Mouse (Mus musculus) retina, adult 2 months (tissue): ENCODE data around the gene Pde4d.

ENCODE experiments used
- DNase-seq: peaks from one replicate; pipeline ENCODE4 v3.0.0-alpha.2; 2012; ENCODE audit warnings: low read depth, low spot score

Pde4d gene

DNA sequence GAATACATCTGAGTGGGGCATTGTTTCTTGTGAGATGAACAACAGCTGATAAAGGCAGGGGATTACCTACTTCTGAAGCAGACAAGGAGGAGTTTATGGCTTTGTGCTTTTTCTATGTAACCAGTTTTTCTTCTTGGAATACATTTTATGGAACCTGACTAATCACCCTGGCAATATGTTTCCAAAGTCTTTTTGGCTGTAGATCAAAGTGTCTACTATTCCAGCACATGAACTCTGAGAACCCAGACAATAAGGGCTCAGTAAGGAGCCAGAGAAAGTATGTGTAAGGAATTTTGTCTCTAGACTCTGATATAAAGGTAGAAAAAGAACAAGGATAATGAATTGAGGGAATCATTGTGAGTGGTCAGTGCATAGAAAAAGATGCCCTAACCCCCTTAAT is 40.1 kb downstream of the Pde4d start:
- DNase-seq = no peak

DNA sequence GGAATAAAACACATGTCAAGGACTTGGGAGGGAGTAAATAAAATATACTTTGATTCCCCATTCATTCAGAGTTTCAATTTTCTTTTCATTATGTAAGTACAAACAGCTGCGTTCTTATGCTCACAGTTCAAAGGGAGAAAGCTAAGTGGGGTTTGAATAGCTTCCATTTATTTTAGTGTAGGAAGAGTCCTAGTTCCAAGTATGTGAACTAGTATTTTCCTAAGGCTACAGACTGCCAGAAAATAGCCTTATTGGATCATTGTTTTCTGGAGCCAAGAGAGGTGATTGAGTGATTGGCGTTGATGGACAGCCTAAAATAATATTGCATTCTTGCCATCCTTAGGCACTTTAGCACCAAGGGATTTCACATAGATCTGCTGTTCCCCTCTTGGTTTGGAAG is 41.1 kb downstream of the Pde4d start:
- no peak for DNase-seq

DNA sequence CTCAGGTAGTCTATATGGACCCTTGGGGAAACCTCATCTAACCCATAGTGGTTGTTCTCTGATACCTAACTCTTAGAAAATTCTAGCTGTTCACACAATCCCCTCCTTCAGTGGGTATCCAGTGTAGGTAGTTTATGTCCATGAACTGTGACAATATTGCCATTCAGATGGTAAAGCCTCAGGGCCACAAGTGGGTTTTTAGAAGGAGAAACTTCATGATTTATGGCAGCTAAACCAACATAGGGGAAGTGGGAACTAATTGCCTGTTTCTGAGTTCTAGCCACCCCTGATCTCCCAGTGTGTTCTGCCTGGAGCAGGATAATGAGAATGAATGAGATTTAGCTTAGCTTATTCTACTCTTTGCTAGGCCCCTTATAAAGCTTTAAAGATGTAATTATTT is 43.1 kb downstream of the Pde4d start:
- DNase-seq = no peak

DNA sequence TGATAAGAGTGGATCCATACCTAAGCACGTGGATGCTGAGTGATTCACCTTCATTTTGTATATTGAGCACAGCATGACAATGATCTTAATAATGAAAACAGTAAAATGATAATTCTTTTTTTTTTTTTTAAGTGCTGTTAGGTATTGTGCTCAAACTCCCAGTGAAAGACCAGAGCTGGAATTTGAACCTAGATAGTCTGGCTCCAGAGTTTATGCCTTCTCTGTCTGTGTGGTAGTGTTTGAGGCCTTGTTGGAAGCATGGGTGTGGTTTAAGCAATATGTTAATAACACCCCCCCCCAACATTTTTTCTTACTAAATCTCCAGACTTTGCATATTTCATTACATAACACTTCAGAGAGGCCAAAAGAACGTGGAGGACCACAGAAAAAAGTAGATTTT is 44.6 kb downstream of the Pde4d start:
- no peak for DNase-seq

DNA sequence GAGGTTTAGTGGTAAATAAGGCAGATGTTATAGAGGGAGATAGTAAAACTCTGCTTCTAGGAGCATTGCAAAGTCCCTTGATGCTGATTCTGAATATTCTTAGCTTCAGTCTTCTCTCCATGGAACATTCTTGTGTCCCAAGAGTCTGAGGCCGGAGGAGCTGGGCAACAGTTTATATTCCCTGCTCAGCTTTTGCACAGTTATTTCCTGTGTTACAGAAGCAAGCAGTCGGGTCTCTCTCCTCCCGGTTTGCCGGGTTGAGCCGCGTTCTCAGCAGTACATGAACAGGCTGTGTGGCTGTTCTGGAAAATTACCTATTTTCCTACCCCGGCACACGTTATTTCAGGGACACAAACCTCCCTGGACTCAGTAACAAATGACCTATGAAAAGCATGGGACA is 48.0 kb downstream of the Pde4d start:
- DNase-seq = no peak

DNA sequence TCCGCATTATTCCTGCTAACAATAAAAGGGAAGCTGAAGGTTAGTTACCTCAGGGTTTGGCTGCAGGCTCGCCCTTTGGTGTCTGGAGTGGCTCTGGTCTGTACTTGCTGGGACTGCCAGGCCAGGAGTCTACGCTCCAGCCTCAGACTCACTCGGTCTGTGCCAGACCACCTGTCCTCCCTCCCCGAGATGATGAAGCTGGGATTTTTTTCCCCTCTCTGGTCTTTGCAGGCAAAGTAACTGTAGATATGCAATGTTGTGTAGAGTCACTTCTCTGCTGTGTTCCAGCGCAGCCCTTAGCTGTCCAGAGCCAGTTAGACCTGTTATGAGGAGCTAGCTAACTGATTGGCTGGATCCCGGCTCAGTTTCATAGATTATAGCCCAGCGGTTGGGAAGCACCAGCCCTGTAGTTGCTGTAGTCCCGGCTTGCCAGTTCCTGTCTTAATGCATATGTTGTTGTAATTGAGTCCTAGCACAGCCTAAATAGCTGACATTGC is 48.5 kb downstream of the Pde4d start:
- no peak for DNase-seq

DNA sequence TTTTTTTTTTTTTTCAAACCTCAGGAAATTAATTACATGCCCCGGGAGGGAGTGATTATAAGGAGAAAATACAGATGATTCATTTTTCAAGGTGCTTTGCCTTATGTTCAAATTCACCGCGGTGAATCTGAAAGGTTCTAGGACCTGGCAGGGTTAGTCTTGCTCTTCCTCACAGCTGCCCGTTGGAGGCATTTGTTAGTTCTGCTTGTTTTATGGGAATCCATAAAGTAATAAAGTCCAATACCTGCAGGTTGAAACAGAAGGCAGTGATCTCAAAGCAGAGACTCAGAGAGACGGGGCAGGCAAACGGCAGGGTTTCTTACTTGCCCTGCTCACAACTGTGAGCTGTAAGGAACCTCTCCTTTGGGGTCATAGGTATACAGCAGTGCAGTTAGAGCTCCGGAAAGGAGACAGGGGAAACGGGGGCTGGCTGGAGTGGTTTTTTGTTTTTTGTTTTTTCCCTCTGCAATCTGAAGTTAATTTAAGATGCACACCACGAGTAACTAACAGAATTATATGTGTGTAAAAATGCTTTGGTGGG is 49.1 kb downstream of the Pde4d start:
- no peak for DNase-seq

DNA sequence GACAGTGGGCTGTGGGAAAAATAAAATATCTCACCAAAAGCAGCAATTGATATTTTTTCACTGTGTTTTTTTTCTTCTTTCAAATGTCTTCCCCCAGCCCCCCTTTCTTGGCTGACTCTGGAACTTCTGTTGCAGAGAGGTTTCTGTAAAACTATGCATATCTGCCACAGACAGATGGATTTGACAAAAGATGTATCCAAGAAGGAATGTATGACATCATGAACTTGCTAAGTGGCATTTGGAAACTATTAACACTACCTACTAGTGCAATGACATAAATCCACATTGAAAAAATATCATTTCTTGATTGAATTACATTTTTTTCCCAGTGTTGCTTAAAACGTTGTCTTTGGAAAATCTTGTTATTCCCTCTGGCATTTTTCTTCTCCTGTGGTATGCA is 51.6 kb downstream of the Pde4d start:
- DNase-seq = no peak

DNA sequence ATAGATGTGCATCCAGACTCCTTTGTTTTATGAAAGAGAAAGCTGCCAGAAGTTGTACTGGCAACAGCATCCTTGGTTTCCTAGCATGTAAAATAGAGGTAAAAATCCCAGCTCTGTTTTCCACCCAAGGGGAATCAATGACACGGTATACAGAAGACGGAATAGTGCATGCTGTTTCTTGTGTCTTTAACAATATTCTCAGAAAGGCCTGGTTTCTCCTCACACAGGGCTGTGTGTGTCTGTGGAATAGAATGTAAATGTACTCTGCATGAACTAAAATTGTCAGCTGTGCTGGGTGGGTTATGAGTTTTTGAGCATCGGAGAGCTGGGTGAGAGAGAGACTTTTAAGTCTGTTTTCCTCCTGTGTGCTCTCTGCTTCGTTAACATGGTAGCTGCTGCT is 74.8 kb downstream of the Pde4d start:
- DNase-seq = no peak

DNA sequence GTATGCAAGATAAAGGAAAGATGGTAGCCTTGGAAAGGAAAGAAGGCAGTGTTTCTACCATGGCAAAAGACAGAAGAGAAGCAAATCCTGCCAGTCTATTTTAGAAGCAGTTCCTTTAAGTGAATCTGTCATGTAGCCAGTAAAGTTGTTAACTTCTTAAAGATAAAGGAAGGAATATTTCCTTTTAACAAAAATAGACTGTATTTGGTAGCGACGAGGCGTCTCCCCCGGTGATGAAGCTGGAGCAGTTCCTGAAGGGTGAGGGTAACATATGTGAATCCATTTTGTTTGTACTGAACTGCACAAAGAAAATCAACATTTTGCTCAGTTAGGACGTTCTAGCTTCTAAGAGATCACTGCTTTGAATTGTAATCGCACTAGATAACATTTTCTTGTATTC is 75.2 kb downstream of the Pde4d start:
- DNase-seq = no peak

DNA sequence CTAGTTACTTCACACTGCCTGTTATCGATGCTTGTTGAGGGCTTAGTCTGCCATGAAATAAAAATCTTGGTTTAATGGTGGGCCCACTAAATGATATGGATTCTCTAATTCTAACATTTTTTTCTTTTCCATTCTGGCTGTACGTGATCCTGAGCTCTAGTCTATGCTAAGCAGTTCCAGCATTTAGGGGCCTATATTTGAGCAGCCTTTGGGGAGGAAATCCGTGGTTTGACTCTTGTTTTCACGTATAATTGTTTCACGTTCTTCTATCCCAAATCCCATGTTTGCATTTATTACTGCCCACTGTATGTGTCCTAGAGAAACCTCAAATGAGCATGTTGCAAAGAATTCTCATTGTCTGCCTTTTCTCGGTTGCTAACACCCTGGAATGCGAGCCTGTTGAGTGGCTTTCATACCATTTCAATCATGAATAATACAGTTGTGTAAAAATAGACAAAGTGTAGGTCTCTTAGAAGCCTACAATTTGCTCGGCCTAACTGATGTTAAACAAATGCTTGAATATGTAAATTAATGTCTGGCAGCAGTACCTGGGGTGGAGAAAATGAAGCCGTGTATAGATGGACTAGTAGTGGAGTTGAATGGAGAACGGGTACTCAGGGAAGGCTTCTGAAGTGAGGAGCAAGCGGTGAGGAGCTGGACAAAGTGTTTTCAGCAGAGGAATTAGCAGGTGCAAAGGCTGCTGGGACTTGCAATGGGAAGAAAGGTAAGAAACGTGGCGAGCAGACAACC is 76.7 kb downstream of the Pde4d start:
- no peak for DNase-seq

DNA sequence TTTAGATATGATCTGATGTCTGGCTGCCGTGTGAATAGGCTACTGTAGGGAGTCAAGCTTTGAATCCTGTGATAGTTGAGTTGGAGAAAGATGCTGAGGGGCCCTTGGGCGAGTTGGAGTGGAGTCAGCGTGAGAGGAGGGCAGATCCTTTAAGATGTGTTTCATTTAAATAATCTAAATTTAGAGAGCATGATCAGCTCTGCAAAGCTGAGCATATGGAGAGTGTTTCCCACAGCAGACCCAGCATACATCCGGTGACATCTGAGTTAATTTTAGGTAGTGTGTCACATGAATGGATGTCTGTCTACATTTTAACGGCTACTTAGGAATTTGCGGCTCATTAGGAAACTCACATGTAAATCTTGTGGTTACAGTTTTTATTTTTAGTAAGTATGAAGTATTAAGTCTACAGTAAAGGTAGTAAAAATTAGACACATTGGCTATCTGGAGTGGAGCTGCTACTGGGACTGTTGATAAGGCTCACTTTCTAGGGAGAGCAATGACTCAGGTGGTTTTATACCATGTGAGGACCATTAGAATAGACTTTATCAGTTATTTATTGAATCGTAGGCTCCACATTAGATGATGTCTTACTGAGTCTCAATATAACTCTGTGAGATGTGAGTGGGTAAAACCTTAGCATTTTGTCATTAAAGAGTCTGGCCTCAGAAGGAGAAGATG is 77.5 kb downstream of the Pde4d start:
- no peak for DNase-seq

DNA sequence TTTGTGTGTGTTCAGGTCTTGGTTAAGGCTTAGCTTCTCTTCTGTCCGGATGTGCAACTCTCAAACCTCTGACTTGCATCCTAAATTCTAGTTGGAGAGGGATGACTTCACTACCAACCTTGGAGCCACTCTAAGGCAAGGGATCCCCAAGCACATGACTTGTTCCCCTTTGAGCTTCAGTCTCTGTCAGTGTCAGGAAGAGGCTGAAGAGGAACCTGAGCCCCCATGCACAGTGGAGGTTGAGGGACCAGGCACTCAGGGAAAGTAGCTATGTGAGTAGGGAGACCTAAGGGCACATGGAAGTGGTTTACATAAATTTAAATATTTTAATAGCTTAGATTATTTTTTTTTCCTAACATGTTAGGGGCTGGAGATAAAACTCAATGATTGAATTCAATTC is 78.6 kb downstream of the Pde4d start:
- DNase-seq = no peak

DNA sequence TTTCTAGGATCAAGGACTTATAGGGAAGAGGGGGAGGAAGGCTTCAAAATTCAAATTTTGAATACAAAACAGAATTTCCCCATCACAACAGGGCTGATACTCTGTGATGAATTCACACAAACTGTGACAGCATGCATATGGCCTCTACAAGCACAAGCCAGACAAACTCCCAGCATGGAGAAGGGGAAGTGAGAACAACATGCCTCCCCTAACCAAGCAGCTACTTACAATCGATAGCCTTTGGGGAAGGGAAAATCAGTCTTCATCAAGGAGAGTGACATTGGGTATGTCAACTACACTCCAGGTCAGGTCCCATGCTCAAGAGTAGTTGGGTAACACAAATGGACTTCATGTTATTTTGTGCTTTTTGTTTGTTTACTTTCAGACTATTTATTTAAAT is 83.1 kb downstream of the Pde4d start:
- DNase-seq = no peak

DNA sequence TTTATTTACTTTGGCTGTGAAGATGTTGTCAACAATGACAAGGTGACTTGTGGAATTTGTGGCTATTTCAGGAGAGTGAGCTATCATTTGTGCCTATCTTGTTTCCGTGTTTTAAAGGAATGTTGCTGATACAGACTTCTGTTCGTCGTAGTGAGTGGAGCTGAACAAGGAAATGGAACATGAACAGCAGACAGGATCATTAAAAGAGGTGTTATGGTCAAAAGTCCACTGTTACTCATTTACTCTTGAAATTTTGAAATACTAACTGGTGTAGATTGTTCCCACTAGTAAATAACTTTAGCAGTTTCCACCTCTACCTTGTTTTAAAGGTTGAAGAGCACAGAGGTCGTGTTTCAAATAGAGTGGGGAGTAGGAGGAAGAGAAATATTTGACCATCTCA is 86.7 kb downstream of the Pde4d start:
- DNase-seq = no peak

DNA sequence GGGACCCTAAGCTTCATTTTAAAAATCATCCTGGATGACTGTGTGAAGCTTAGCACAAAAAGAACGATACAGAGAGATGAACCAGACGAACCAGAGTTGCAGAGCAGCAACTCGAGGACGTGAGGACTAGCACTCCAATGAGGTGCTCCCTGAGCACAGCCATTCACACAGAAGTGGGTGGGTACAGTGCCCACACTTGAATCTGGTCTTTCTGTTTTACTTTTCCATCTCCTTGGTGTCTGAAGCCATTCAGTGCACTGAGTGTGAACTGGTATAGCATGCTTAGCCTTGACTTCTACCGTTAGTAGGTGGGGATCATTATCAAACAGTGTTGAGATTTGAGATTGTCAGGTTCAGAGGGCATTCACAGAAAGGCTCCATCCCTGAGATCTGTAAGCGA is 87.2 kb downstream of the Pde4d start:
- no peak for DNase-seq

DNA sequence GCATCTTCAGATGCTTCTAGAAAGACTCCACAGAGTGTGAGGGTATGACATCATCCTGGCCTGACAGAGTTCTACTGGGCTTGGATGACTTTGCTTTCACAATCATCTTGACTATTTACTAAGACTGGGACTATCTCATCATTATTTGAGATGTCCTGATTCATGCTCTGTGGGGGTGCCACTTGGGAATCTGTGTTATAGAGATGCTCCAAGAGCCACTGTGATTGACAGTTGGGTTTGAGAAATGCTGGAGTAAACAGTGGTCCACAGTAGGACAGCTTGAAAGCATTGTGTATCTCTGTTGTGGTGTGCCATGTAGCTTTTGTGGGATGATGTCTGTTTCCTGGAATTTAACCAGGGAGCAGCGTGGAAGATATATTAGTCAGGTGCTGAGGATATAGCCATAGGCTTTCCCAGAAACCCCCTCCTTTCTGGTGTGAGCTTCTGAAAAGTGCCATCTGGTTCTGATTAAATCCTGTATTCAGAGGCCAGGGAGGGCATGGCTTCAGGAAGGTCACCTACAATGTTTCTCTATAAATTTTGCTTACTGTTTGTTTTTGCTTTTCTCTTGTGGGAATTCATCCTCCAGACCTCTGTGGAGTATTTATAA is 89.1 kb downstream of the Pde4d start:
- no peak for DNase-seq

DNA sequence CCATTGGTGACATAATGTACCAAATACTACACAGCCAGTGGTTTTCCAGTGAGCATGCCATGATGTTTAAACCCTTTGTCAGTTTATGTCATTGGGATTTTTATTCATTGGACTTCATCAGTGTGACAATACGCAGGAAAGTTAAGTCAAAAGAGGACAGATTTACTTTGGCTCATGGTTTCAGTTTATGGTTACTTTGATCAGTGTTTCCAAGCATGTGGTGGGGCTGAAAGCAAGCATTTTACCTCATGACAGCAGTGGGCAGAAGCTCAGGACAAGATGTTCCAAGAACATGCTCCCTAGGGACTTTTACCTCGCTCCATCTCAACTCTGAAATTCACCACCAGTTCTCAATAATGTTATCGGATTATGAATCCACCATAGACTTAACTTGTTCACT is 91.7 kb downstream of the Pde4d start:
- no peak for DNase-seq

DNA sequence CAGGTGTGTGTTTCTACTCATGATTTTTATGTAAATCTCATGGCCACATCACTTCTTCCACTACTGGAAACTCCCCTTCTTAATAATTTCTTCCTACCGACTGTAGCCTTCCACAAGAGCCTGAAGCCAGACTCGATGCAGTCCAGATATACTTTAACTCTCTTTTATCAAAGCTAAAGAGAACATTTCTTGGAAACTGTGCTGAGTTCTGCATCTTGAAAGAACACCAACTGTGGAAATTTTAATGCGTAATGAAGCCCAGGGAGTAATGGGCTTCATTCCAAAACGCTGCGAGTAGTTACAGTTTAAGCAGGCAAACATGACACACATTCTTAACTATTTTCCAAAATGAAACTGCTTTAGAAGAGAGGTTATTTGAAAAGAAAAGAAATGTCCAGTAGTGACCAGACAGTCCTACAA is 92.6 kb downstream of the Pde4d start:
- no peak for DNase-seq

DNA sequence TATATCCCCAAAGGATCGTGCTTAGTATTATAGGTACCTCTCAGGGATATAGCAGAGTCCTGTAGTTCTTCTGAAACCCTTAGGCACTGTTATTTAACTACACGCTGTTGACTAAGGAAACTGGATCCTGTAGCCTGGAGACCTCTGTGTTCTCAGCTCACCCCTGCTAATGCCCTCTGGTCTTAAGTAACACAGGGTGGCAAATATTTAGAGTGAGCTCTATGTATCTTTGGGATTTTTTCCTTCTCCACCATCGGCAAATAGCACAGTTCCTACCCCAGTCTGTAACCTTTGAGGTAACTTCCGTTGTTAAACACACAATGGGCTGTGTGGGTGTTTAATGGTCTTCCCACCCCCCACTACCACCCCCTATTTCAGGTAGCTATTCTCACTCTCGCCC is 102.5 kb downstream of the Pde4d start:
- no peak for DNase-seq

DNA sequence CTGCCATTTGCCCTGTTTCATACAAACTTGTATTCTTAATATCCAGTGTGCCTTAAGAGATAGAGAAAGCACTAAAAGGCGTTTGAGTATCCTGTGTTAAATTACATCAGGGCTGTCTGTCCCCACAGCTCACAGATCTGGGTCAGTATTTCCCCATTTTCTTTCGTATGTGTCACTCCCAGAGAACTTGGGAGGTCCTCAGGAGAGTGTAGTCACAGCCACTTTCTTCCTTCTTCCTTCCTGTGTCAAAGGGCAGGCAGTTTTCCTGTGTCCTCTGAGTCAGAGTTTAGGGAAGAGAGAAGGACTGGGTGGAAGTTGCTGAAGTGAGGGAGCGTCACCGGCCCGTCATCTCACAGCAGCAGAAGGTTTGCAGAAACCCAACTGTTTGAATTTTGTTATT is 103.2 kb downstream of the Pde4d start:
- no peak for DNase-seq

DNA sequence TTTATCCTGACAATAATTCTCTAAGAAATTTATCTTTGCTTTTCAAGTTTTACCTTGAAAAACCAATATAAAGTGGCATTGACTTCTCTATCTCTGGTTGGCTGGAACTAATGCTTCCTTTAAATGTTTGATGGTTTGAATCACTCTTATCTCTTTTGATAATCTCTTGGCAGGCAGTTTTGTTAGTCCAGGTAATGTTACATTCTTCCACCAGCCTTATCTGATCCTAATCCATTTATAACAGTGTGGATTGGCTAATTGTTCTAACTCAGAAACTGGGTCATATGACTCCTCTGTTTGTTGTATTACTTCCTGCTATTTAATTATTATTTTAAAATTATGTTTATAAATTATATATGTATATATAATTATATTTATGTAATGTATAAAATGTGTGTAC is 105.2 kb downstream of the Pde4d start:
- no peak for DNase-seq

DNA sequence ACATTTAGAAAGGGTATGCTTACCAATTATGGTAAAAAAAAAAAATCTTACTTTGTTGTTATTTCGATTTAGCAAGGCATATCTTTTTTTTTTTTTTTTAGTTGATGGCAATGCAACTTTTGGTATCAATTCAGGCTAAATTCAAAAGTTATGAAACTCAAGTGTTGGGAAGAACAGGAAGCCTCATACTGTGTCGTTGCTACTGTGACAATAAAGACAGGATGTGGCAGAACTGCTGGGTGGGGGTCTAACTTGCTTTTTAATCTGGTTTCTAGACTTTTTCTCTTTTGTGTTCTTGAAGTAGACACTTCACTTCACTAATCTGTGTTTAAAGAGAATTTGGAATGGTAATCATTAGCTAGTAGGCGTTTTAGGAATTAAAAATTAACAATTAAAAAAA is 147.2 kb downstream of the Pde4d start:
- no peak for DNase-seq
